Mouse (Mus musculus) brain, embryonic 14.5 days (tissue): Measurements from ENCODE around the gene Lin54.

ENCODE experiments used
- CTCF ChIP-seq: fragments of 200-500 bp; IDR thresholded peaks from 2 replicates; pipeline ENCODE4 v1.5.1; 2012; ENCODE audit warnings: inconsistent platforms, mild to moderate bottlenecking, moderate library complexity, borderline replicate concordance; ENCODE audit not compliant: insufficient read depth, insufficient read length; ENCODE audit errors: extremely low read depth
- POLR2A ChIP-seq: fragments of 200-500 bp; IDR thresholded peaks from 2 replicates; pipeline ENCODE4 v1.6.1; 2012; ENCODE audit warnings: mild to moderate bottlenecking, inconsistent platforms, borderline replicate concordance; ENCODE audit not compliant: poor library complexity, insufficient read depth, insufficient read length, severe bottlenecking; ENCODE audit errors: extremely low read depth

GRCm38 (mm10) chr5:100526164-100526563 is 25.7 kb upstream of the Lin54 start:
- no peak for TF ChIP-seq CTCF
- TF ChIP-seq POLR2A, result no peak
